Mouse (Mus musculus) ES-Bruce4 (cell line): ENCODE data around the gene Creld2. TPM values are rescaled to one million over a fixed set of nuclear protein-coding genes. Genes with fewer than 3 reads are reported as not detected.

Source experiments
- H3K27ac ChIP-seq: 2 replicates; pipeline ENCODE4 v1.5.1; 2012; ENCODE audit warnings: low read length, inconsistent platforms; ENCODE audit not compliant: insufficient read depth
- H3K27me3 ChIP-seq: 2 replicates; pipeline ENCODE4 v1.6.1; 2012; ENCODE audit warnings: mild to moderate bottlenecking, low read length, inconsistent platforms; ENCODE audit not compliant: control insufficient read depth, poor library complexity, insufficient read depth, severe bottlenecking
- H3K36me3 ChIP-seq: 2 replicates; pipeline ENCODE4 v1.6.1; 2012; ENCODE audit warnings: inconsistent platforms, mild to moderate bottlenecking, low read length, moderate library complexity; ENCODE audit not compliant: control insufficient read depth, poor library complexity, insufficient read depth, severe bottlenecking
- H3K4me1 ChIP-seq: one replicate; pipeline ENCODE4 v1.8.1; 2011; ENCODE audit warnings: low read length; ENCODE audit not compliant: control insufficient read depth, insufficient read depth
- H3K4me3 ChIP-seq: 2 replicates; pipeline ENCODE4 v1.5.1; 2011; ENCODE audit warnings: low read depth, mild to moderate bottlenecking, low read length
- H3K9ac ChIP-seq: 2 replicates; pipeline ENCODE4 v1.6.1; 2012; ENCODE audit warnings: low read depth, mild to moderate bottlenecking, inconsistent platforms; ENCODE audit not compliant: poor library complexity, severe bottlenecking
- H3K9me3 ChIP-seq: replicated peaks from 2 replicates; pipeline ENCODE4 v1.6.1; 2012; ENCODE audit warnings: mild to moderate bottlenecking, low read length, inconsistent platforms; ENCODE audit not compliant: control insufficient read depth, poor library complexity, insufficient read depth, severe bottlenecking
- CTCF ChIP-seq: IDR thresholded peaks from one replicate; pipeline ENCODE4 v1.8.1; 2011; ENCODE audit warnings: low read depth, low read length
- EP300 ChIP-seq: IDR thresholded peaks from 2 replicates; pipeline ENCODE4 v1.6.1; 2011; ENCODE audit warnings: low read depth, low read length; ENCODE audit not compliant: insufficient read depth
- POLR2A ChIP-seq: IDR thresholded peaks from one replicate; pipeline ENCODE4 v1.8.1; 2011; ENCODE audit warnings: low read length; ENCODE audit not compliant: insufficient read depth
- polyA plus RNA-seq: library from polyadenylated mRNA; stranded (reverse); fragments of >200 nt; gene quantifications from 2 replicates; pipeline ENCODE4 v1.2.4, GENCODE M21; 2011; ENCODE audit warnings: low read depth; ENCODE audit not compliant: missing spikeins, insufficient read depth, insufficient read length

The Creld2 gene
- polyA plus RNA-seq, 1 experiment: 40.2 TPM

GRCm38 (mm10) chr15:88839271-88839670 is 19.8 kb downstream of the Creld2 start:
- Histone ChIP-seq H3K9ac (peak overlapping the region; percentile 42; the same call in 1 of the 2 replicates), H3K4me3 (no peak overlapping the region), H3K27me3 (no peaks in the 10 kb centered on the region), H3K9me3 (no peaks in the 10 kb centered on the region), H3K4me1 (peaks cover 5% of the 10 kb centered on the region), H3K27ac (peak overlapping the region; percentile 36), H3K36me3 (no peaks in the 10 kb centered on the region)
- TF ChIP-seq POLR2A (no peak), EP300 (no peak)

- peaks cover 5% of the 10 kb centered on the region for H3K4me1 ChIP-seq
- H3K9ac ChIP-seq: peak overlapping the region; percentile 42
- TF ChIP-seq POLR2A: no peak
- no peaks in the 10 kb centered on the region for H3K9me3 ChIP-seq
- peak overlapping the region; percentile 47 for H3K4me3 ChIP-seq
- peak overlapping the region; percentile 36 for H3K27ac ChIP-seq
- no peaks in the 10 kb centered on the region for H3K27me3 ChIP-seq
- H3K36me3 ChIP-seq: no peaks in the 10 kb centered on the region
Measured at GRCm38 (mm10) chr15:88840126-88840525, 20.7 kb downstream of the Creld2 start.

GRCm38 (mm10) chr15:88841160-88841559 is 21.7 kb downstream of the Creld2 start:
- H3K36me3 ChIP-seq: no peaks in the 10 kb centered on the region
- TF ChIP-seq POLR2A (no peak), EP300 (no peak), CTCF (no peak)
- H3K9ac ChIP-seq: no peak overlapping the region
- no peaks in the 10 kb centered on the region for H3K9me3 ChIP-seq
- H3K4me1 ChIP-seq: peaks cover 5% of the 10 kb centered on the region
- H3K4me3 ChIP-seq: no peak overlapping the region
- H3K27ac ChIP-seq: no peak overlapping the region
- no peaks in the 10 kb centered on the region for H3K27me3 ChIP-seq

GRCm38 (mm10) chr15:88841580-88842299 is 22.3 kb downstream of the Creld2 start:
- no peaks in the 10 kb centered on the region for H3K36me3 ChIP-seq
- no peak overlapping the region for H3K27ac ChIP-seq
- no peak overlapping the region for H3K4me3 ChIP-seq
- no peak overlapping the region for H3K9ac ChIP-seq
- H3K9me3 ChIP-seq: no peaks in the 10 kb centered on the region
- peaks cover 5% of the 10 kb centered on the region for H3K4me1 ChIP-seq
- H3K27me3 ChIP-seq: no peaks in the 10 kb centered on the region
- TF ChIP-seq EP300: no peak
- TF ChIP-seq POLR2A: no peak
- no peak for TF ChIP-seq CTCF

- Histone ChIP-seq H3K27me3 (no peaks in the 10 kb centered on the region), H3K9ac (no peak overlapping the region), H3K4me1 (peaks cover 5% of the 10 kb centered on the region), H3K4me3 (no peak overlapping the region), H3K36me3 (no peaks in the 10 kb centered on the region), H3K9me3 (no peaks in the 10 kb centered on the region), H3K27ac (no peak overlapping the region)
- TF ChIP-seq CTCF (no peak), POLR2A (no peak), EP300 (no peak)
Measured at GRCm38 (mm10) chr15:88842300-88842673, 22.8 kb downstream of the Creld2 start.

GRCm38 (mm10) chr15:88843486-88844097 is 24.1 kb downstream of the Creld2 start:
- no peaks in the 10 kb centered on the region for H3K27me3 ChIP-seq
- no peak overlapping the region for H3K4me3 ChIP-seq
- no peak overlapping the region for H3K9ac ChIP-seq
- H3K4me1 ChIP-seq: peaks cover 5% of the 10 kb centered on the region
- no peaks in the 10 kb centered on the region for H3K9me3 ChIP-seq
- H3K27ac ChIP-seq: no peak overlapping the region
- TF ChIP-seq POLR2A: no peak
- no peak for TF ChIP-seq EP300
- no peak for TF ChIP-seq CTCF
- no peaks in the 10 kb centered on the region for H3K36me3 ChIP-seq
